Mouse (Mus musculus) E14TG2a.4 (cell line): ENCODE results near the gene Sdk1.

Source experiments
- CTCF ChIP-seq: conservative IDR thresholded peaks from 2 replicates; pipeline ENCODE4 v1.5.1; 2014; ENCODE audit warnings: low read length
- NANOG ChIP-seq: IDR thresholded peaks from 2 replicates; pipeline ENCODE4 v1.6.1; 2014; ENCODE audit warnings: borderline replicate concordance, low read length, mixed read lengths
- POU5F1 ChIP-seq: IDR thresholded peaks from 2 replicates; pipeline ENCODE4 v1.6.1; 2014; ENCODE audit warnings: low read length, borderline replicate concordance

GRCm38 (mm10) chr5:141896402-141896801 is 655.1 kb downstream of the Sdk1 start:
- TF ChIP-seq CTCF (no peak), NANOG (no peak), POU5F1 (no peak)
